Mouse (Mus musculus): ENCODE measurements around the gene Rhob. TPM values are rescaled to one million over a fixed set of nuclear protein-coding genes. Genes with fewer than 3 reads are reported as not detected.

Rhob gene
- polyA plus RNA-seq, 1 experiment from 2014 or later, result 7.5 TPM

DNA sequence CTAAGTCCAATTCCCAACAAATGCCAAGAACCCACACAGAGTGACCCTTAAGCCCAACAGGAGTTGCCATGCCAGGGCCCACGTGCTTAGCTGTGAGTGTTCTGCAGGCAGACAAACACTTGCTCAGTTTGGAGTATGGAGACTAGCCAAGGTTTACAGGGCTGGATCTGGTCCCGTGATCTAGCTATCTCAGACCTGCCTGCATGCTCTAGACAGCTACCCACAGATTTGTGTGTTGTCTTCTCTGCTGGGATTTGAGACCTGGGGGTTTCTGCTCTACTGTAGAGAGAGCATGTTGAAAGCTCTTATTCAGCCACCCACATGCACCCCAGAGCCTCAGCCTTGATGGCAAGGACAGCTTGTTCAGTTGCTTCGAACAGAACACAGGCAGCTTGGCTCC lies 45.3 kb downstream of the Rhob start:
- ATAC-seq (ENCODE audit: insufficient read depth), result no peak
- no peak overlapping the region for H3K9ac ChIP-seq
- H3K4me1 ChIP-seq (replicated peaks), result peaks cover 3% of the 10 kb centered on the region; the same call in 1 of the 2 replicates
- H3K27ac ChIP-seq (replicated peaks), result no peak overlapping the region
- 50% methylated on average over 3 of the region's 3 CpGs for WGBS (ENCODE audit: insufficient replicate concordance)
- H3K9me3 ChIP-seq (replicated peaks), result no peaks in the 10 kb centered on the region
- H3K4me2 ChIP-seq, result no peak overlapping the region
- no peaks in the 10 kb centered on the region for H3K36me3 ChIP-seq (replicated peaks)
- H3K4me3 ChIP-seq (replicated peaks), result no peak overlapping the region
- H3K27me3 ChIP-seq, result no peaks in the 10 kb centered on the region

DNA sequence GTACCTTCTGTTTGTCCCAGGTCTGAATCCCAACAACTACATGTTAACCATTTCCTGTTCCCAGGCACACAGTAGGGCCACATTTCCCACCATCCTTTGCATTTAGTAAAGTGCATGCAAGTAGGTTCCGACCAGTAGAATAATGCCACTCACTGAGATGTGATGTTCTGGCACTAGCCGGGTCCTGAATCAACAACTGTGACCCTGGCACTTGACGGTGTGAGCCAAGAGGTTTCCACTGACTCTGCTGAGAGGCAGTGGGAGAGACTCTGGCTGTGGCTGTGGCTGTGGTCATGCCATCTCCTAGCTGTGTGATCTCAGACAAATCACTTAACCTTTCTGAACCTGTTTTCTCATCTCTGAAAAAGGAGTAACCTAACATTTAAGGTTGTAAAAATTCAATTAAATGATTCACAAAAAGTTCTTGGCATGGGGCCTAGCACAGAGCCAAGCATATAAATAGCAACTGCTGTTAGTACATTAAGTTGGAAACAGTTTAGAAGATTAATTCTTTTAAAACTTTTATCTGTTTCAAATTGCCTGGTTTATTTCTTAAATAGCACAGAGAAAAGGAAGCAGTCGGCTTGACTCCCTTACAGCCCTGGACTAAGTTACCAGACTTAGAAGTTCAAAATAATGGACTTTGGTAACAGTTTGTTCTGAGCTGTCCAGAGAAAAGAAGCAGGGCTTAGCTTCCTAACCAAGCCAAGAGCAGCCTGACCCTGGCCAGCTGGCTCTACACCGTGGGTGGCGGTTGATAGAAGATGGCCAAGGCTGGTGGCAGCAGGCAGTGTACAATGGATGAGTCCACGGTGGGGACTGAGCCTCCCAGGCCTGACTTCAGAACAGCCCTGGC lies 46.8 kb downstream of the Rhob start:
- no peak for ATAC-seq (ENCODE audit: insufficient read depth)

DNA sequence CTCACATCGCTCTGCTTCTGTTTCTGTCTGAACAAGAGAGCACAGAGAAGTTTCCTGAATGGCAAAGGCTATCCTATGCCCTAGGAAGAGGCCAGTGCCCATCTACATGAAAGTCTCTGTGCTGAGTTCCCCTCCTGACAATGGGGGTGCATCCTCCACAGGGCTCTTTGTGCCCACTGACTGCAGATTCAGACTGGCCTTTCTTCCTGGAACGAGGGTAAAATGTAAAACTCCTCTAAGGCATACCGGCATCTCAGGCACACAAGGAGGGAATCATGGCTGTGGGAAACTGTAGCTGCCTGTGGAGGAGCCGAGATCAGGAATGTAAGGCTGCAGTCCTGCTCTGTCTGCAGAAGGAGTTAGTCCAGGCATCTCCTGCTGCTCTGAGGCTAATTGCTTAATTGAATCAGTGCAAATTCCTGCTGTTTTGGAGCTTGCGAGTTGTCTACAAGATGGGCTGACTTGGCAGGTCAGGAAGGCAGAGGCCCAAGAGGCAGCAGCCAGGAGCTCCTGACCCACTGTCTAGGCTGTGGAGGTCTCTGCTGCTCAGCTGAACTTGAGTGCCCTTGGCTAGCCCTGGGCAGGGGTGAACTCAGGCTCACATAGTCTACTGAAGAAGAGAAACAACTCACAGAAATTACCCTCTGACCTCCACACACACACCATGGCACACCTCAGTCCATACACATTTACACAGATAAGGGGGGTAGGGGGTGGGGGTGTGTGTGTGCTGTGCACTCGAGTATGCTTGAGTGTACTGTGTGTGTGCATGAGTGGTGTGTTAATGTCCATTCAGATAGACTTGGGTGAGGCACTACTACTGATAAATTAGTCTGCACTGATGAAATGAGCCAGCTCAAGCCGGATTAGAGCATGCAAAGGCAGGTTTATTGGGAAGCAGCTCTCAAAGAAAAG lies 48.0 kb downstream of the Rhob start:
- no peak for ATAC-seq (ENCODE audit: insufficient read depth)
- no peak overlapping the region for H3K27ac ChIP-seq (replicated peaks)
- no peak overlapping the region for H3K4me3 ChIP-seq (replicated peaks)
- WGBS (ENCODE audit: insufficient replicate concordance), result 49% methylated on average over 7 of the region's 7 CpGs
- no peak overlapping the region for H3K9ac ChIP-seq
- no peaks in the 10 kb centered on the region for H3K36me3 ChIP-seq (replicated peaks)
- H3K9me3 ChIP-seq (replicated peaks), result no peaks in the 10 kb centered on the region
- no peaks in the 10 kb centered on the region for H3K27me3 ChIP-seq
- peaks cover 3% of the 10 kb centered on the region; the same call in 1 of the 2 replicates for H3K4me1 ChIP-seq (replicated peaks)
- no peak overlapping the region for H3K4me2 ChIP-seq

More for the DNA sequence above, 46.8 kb downstream of the Rhob start:
- H3K27ac ChIP-seq (replicated peaks), result no peak overlapping the region
- peaks cover 3% of the 10 kb centered on the region; the same call in 1 of the 2 replicates for H3K4me1 ChIP-seq (replicated peaks)
- H3K4me3 ChIP-seq (replicated peaks), result no peak overlapping the region
- no peak overlapping the region for H3K4me2 ChIP-seq
- H3K9ac ChIP-seq, result no peak overlapping the region
- H3K27me3 ChIP-seq, result no peaks in the 10 kb centered on the region
- 67% methylated on average over 7 of the region's 7 CpGs for WGBS (ENCODE audit: insufficient replicate concordance)
- no peaks in the 10 kb centered on the region for H3K36me3 ChIP-seq (replicated peaks)
- no peaks in the 10 kb centered on the region for H3K9me3 ChIP-seq (replicated peaks)

DNA sequence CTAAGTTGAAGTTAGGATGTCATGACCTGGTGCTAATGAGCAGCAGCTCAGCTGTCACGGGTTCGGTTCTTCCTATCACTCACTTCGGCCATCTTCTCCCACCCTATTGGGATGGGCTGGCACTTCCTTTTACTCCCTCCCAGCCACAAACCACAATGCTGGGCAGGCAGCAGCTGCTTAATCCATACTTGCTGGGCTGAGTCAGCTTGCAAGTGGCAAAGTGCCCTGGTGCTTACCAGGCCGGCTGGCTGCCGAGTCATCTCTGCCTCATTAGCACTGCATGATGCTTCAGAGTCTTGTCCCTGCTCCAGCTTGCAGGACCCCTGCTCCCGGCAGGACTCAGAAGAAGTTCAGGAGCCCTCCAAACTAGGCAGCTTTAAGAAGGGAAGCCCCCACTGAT lies 49.2 kb downstream of the Rhob start:
- no peak overlapping the region for H3K27ac ChIP-seq (replicated peaks)
- no peaks in the 10 kb centered on the region for H3K27me3 ChIP-seq
- no peak overlapping the region for H3K4me2 ChIP-seq
- WGBS (ENCODE audit: insufficient replicate concordance), result 27% methylated on average over 6 of the region's 6 CpGs
- H3K4me3 ChIP-seq (replicated peaks), result no peak overlapping the region
- H3K9ac ChIP-seq, result no peak overlapping the region
- peaks cover 3% of the 10 kb centered on the region; the same call in 1 of the 2 replicates for H3K4me1 ChIP-seq (replicated peaks)
- no peaks in the 10 kb centered on the region for H3K36me3 ChIP-seq (replicated peaks)
- no peaks in the 10 kb centered on the region for H3K9me3 ChIP-seq (replicated peaks)
- no peak; the same call in 1 of the 2 replicates for ATAC-seq (ENCODE audit: insufficient read depth)

DNA sequence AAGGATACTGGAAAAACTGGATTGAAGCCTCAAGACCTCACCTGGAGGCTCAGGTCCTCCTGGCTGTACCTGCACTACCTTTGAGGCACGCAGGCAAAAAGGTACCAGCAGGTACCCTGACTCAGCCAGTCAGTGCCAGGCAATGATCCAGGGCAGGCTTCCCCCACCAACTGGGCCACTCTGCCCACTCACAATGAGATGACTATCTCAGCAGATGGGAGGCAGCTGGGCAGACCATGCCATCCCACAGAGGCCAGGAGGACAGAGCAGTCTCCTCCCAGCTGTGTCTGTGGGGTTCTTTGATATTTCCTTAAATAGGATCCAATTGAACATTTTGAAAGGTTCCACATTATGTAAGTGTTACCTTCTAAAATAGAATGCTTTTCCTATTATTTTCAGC lies 49.8 kb downstream of the Rhob start:
- H3K27ac ChIP-seq (replicated peaks), result no peak overlapping the region
- no peak overlapping the region for H3K9ac ChIP-seq
- no peaks in the 10 kb centered on the region for H3K36me3 ChIP-seq (replicated peaks)
- H3K4me2 ChIP-seq, result no peak overlapping the region
- H3K9me3 ChIP-seq (replicated peaks), result no peaks in the 10 kb centered on the region
- 67% methylated on average over 1 of the region's 1 CpGs for WGBS (ENCODE audit: insufficient replicate concordance)
- H3K4me1 ChIP-seq (replicated peaks), result peaks cover 3% of the 10 kb centered on the region; the same call in 1 of the 2 replicates
- H3K4me3 ChIP-seq (replicated peaks), result no peak overlapping the region
- no peak for ATAC-seq (ENCODE audit: insufficient read depth)
- H3K27me3 ChIP-seq, result no peaks in the 10 kb centered on the region

Other genes with a start within 250 kb of the Rhob start
- gene Gdf7, start 198.1 kb downstream of the Rhob start, polyA plus RNA-seq (2015; fragmentation: Nextera tagmentation; extraction: Ambion mirVana), result not detected in 2 replicates
- gene Hs1bp3, start 186.6 kb downstream of the Rhob start, polyA plus RNA-seq (2015; fragmentation: Nextera tagmentation; extraction: Ambion mirVana), result 4.0 and 4.3 TPM in 2 replicates
- gene Slc7a15, start 99.1 kb upstream of the Rhob start, polyA plus RNA-seq (2015; fragmentation: Nextera tagmentation; extraction: Ambion mirVana), result 0.05 and 0.09 TPM in 2 replicates
- 14.1 and 14.8 TPM in 2 replicates for gene Pum2, start 174.1 kb upstream of the Rhob start, polyA plus RNA-seq (2015; fragmentation: Nextera tagmentation; extraction: Ambion mirVana)